Mouse (Mus musculus) B cell, adult 2 months (primary cell): ENCODE data around the gene Prtn3.
A peak's percentile ranks its signal among the peaks of the same experiment; 100 is the strongest.

ENCODE experiments used
- DNase-seq, 2 experiments: peaks; one replicate each; pipeline ENCODE4 v3.0.0; 2022

Gene Prtn3

GRCm38 (mm10) chr10:79912412-79912811, 38.1 kb downstream of the Prtn3 start:
- no peak for DNase-seq

GRCm38 (mm10) chr10:79914131-79914947, 40.1 kb downstream of the Prtn3 start:
- no peak for DNase-seq

GRCm38 (mm10) chr10:79914948-79915596, 40.8 kb downstream of the Prtn3 start:
- DNase-seq, result no peak

GRCm38 (mm10) chr10:79916081-79916480, 41.8 kb downstream of the Prtn3 start:
- no peak for DNase-seq

- DNase-seq, result peak; percentile 90 to 91
Measured at GRCm38 (mm10) chr10:79916808-79917531, 42.7 kb downstream of the Prtn3 start, which contains the start of gene Kiss1r. Kiss1r (plus strand) TSS chr10:79916971.

- DNase-seq, result no peak
Measured at GRCm38 (mm10) chr10:79917532-79918100, 43.3 kb downstream of the Prtn3 start.

GRCm38 (mm10) chr10:79918231-79919078, 44.2 kb downstream of the Prtn3 start:
- no peak for DNase-seq

GRCm38 (mm10) chr10:79919251-79919849, 45.1 kb downstream of the Prtn3 start:
- no peak for DNase-seq

- no peak for DNase-seq
Measured at GRCm38 (mm10) chr10:79920056-79920890, 46.0 kb downstream of the Prtn3 start.

- peak in 1 of 2 experiments; percentile 27 for DNase-seq
Measured at GRCm38 (mm10) chr10:79920958-79921535, 46.8 kb downstream of the Prtn3 start, which contains the start of gene R3hdm4. R3hdm4 (minus strand) TSS chr10:79921208.

- no peak for DNase-seq
Measured at GRCm38 (mm10) chr10:79921572-79921971, 47.3 kb downstream of the Prtn3 start.

- DNase-seq, result peak; percentile 97
Measured at GRCm38 (mm10) chr10:79924998-79925784, 50.9 kb downstream of the Prtn3 start.

GRCm38 (mm10) chr10:79925785-79926490, 51.7 kb downstream of the Prtn3 start:
- peak; percentile 51 to 61 for DNase-seq

GRCm38 (mm10) chr10:79926491-79927323, 52.4 kb downstream of the Prtn3 start, which contains the start of gene Arid3a:
Arid3a (plus strand) TSS chr10:79927043.
- peak; percentile 90 to 91 for DNase-seq

- peak; percentile 61 to 68 for DNase-seq
Measured at GRCm38 (mm10) chr10:79927324-79928029, 53.2 kb downstream of the Prtn3 start.

GRCm38 (mm10) chr10:79928030-79928694, 53.9 kb downstream of the Prtn3 start:
- peak; percentile 52 to 56 for DNase-seq
